Mouse (Mus musculus): ENCODE measurements at regions not wholly inside any gene's neighbourhood (a gene's known extent, or its start where the extent isn't known, plus 50 kb on each side); places are given as distances from the start of the nearest gene placed in this dataset.

DNA sequence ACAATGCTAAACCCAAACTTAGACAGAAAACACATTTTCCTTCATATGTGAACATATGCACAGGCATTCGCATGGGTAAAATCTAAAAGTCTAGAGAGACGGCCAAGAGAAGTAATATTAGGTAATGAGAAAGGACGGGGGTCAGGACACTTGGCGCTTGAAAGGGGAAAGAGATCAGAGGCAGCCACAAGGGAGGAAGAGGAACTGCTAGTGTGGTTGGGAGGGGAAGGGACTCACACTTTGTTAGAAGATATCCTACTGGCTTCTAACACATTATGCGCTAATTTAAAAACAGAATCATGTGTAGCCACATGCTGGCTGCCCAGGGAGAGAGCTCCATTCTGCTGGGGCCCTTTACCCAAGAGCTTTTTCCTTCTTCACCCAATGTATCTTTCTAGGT is 227.5 kb downstream of the Uaca start:
- H3K36me3 ChIP-seq (ENCODE audit: control insufficient read depth, insufficient read depth, low read length, poor library complexity, severe bottlenecking): no peaks in the 10 kb centered on the region
- H3K4me1 ChIP-seq (ENCODE audit: control insufficient read depth in 2 of 2, insufficient read depth in 2 of 2, low read length in 2 of 2, poor library complexity in 1 of 2): no peaks in the 10 kb centered on the region
- DNase-seq (ENCODE audit: low read depth, low spot score): no peak
- H3K27ac ChIP-seq (ENCODE audit: insufficient read depth, low read depth, low read length, poor library complexity, severe bottlenecking): no peak overlapping the region
- H3K9me3 ChIP-seq (ENCODE audit: control insufficient read depth, insufficient read depth, low read depth, low read length): no peaks in the 10 kb centered on the region
- no peak overlapping the region for H3K9ac ChIP-seq (ENCODE audit: insufficient read depth, low read depth, low read length, poor library complexity, severe bottlenecking)
- in situ Hi-C loops (cut with MboI; ENCODE audit: low sequenced_read_pairs in 2 of 2, unreplicated experiment in 2 of 2): loop anchor here in 1 of 2 experiments (25.0 kb wide), 1 partner anchor 865 kb away; no protein-coding TSS in a partner anchor
- no peak overlapping the region for H3K4me3 ChIP-seq (ENCODE audit: insufficient read depth in 1 of 2, low read depth in 1 of 2, low read length in 2 of 2, poor library complexity in 1 of 2, severe bottlenecking in 1 of 2)
- TF ChIP-seq ZNF384 (IDR thresholded peaks at IDR 0.05; ENCODE audit: low read depth, low read length) (no peak), ZC3H11A (IDR thresholded peaks at IDR 0.05; ENCODE audit: borderline replicate concordance, low read depth, low read length) (no peak), CHD2 (IDR thresholded peaks at IDR 0.05; ENCODE audit: low read depth, low read length) (no peak), MAFK (IDR thresholded peaks at IDR 0.05; ENCODE audit: insufficient read depth, low read depth, low read length) (no peak), HCFC1 (IDR thresholded peaks at IDR 0.05; ENCODE audit: borderline replicate concordance, insufficient read depth, low read length) (no peak)

DNA sequence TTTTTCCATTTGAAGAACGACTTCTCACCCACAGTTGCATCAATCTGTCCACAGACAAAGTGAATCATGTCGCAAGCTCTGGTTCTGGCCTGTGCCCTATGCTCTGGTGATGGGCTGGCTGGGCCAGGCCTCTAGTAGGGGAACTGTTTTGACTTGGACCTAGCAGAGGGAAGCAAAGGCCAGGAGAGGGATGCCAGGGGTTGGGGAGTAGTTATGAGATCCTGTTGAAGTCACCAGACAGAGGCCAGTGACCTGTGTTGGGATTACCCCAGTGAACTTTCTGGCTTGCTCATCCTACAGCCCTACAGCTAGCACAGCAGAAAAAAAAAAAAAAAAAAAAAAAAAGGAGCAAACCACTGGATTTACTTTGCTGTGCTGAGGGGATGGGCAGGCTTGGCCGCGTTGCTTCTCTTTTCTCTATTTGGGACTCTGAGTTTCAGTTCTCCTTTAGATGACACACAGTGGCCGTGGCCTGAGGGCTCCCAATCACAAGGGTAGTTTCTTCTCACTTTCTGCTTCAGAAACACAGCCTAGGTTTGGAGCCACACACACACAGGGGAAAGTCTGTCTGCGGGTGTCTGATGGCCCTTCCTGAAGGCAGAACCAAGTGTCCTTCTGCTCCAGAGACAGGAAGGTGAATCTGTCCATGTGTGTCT is 228.2 kb downstream of the Uaca start:
- in situ Hi-C loops (cut with MboI; ENCODE audit: low sequenced_read_pairs in 2 of 2, unreplicated experiment in 2 of 2): loop anchor here in 1 of 2 experiments (25.0 kb wide), 1 partner anchor 865 kb away; no protein-coding TSS in a partner anchor
- Histone ChIP-seq H3K4me3 (ENCODE audit: insufficient read depth in 1 of 2, low read depth in 1 of 2, low read length in 2 of 2, poor library complexity in 1 of 2, severe bottlenecking in 1 of 2) (no peak overlapping the region), H3K36me3 (ENCODE audit: control insufficient read depth, insufficient read depth, low read length, poor library complexity, severe bottlenecking) (no peaks in the 10 kb centered on the region), H3K4me1 (ENCODE audit: control insufficient read depth in 2 of 2, insufficient read depth in 2 of 2, low read length in 2 of 2, poor library complexity in 1 of 2) (no peaks in the 10 kb centered on the region), H3K9ac (ENCODE audit: insufficient read depth, low read depth, low read length, poor library complexity, severe bottlenecking) (no peak overlapping the region), H3K9me3 (ENCODE audit: control insufficient read depth, insufficient read depth, low read depth, low read length) (no peaks in the 10 kb centered on the region), H3K27ac (ENCODE audit: insufficient read depth, low read depth, low read length, poor library complexity, severe bottlenecking) (no peak overlapping the region)
- TF ChIP-seq MAFK (IDR thresholded peaks at IDR 0.05; ENCODE audit: insufficient read depth, low read depth, low read length): no peak
- TF ChIP-seq HCFC1 (IDR thresholded peaks at IDR 0.05; ENCODE audit: borderline replicate concordance, insufficient read depth, low read length): no peak
- TF ChIP-seq ZNF384 (IDR thresholded peaks at IDR 0.05; ENCODE audit: low read depth, low read length): no peak
- TF ChIP-seq CHD2 (IDR thresholded peaks at IDR 0.05; ENCODE audit: low read depth, low read length): no peak
- no peak for TF ChIP-seq ZC3H11A (IDR thresholded peaks at IDR 0.05; ENCODE audit: borderline replicate concordance, low read depth, low read length)
- DNase-seq (ENCODE audit: low read depth, low spot score): no peak

DNA sequence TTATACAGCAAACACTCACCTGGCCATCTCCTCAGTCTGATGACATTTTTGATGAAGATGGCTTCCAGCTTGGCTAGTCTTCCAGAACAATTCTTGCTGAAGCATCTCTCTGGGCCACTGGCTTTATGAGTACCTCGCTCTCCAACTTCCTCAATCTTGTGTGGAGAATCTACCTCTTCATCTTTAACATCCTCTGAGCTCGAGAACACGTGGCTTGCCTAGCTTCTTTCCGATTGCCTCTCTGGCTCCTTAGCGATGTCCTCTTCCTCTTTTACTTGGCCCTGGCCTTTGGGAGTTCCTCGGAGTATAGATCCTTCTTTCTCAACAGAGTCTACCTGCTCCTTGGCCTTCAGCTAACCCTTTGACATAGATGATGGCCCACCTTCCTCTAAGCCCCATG is 231.0 kb downstream of the Uaca start:
- H3K36me3 ChIP-seq (ENCODE audit: control insufficient read depth, insufficient read depth, low read length, poor library complexity, severe bottlenecking): no peaks in the 10 kb centered on the region
- H3K9ac ChIP-seq (ENCODE audit: insufficient read depth, low read depth, low read length, poor library complexity, severe bottlenecking): no peak overlapping the region
- no peak overlapping the region for H3K4me3 ChIP-seq (ENCODE audit: insufficient read depth in 1 of 2, low read depth in 1 of 2, low read length in 2 of 2, poor library complexity in 1 of 2, severe bottlenecking in 1 of 2)
- in situ Hi-C loops (cut with MboI; ENCODE audit: low sequenced_read_pairs in 2 of 2, unreplicated experiment in 2 of 2): no loop called here
- H3K27ac ChIP-seq (ENCODE audit: insufficient read depth, low read depth, low read length, poor library complexity, severe bottlenecking): no peak overlapping the region
- DNase-seq (ENCODE audit: low read depth, low spot score): no peak
- no peaks in the 10 kb centered on the region for H3K4me1 ChIP-seq (ENCODE audit: control insufficient read depth in 2 of 2, insufficient read depth in 2 of 2, low read length in 2 of 2, poor library complexity in 1 of 2)
- no peaks in the 10 kb centered on the region for H3K9me3 ChIP-seq (ENCODE audit: control insufficient read depth, insufficient read depth, low read depth, low read length)
- TF ChIP-seq ZC3H11A (IDR thresholded peaks at IDR 0.05; ENCODE audit: borderline replicate concordance, low read depth, low read length): no peak
- no peak for TF ChIP-seq MAFK (IDR thresholded peaks at IDR 0.05; ENCODE audit: insufficient read depth, low read depth, low read length)
- no peak for TF ChIP-seq CHD2 (IDR thresholded peaks at IDR 0.05; ENCODE audit: low read depth, low read length)
- no peak for TF ChIP-seq HCFC1 (IDR thresholded peaks at IDR 0.05; ENCODE audit: borderline replicate concordance, insufficient read depth, low read length)
- TF ChIP-seq ZNF384 (IDR thresholded peaks at IDR 0.05; ENCODE audit: low read depth, low read length): no peak

DNA sequence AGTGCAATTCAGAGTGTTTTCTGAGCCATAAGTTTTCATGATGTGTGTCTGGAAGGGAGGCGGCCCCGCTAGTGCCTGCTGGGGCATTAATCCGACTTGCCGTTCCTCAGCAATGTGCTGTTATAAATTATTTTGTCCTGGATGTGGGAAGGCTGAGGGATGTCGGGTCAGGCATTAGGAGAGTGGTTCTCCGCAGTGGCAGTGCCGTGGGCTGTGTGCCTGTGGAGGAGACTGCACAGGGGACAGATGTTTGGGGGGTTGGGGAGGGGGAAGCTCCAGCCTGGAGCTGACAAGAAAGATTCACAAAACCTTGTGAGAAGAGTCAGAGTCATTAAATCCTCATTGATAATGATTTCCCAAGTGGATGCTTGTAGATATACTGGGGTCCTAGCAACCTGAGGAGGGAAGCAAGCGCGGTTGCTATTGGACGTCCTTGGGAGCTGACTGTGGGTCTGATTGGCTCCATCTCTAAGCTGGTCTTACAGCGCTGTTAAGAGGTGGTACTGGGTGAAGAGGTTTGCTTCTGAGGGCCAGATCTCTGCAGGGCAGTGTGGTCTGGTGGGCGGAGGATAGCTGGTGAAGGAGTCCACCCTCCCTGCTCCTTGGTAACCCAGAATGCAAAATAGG is 234.5 kb downstream of the Uaca start:
- Histone ChIP-seq H3K4me1 (ENCODE audit: control insufficient read depth in 2 of 2, insufficient read depth in 2 of 2, low read length in 2 of 2, poor library complexity in 1 of 2) (peaks cover 0 to 2% of the 10 kb centered on the region in 2 experiments; a peak in 1 of 4 replicates), H3K4me3 (ENCODE audit: insufficient read depth in 1 of 2, low read depth in 1 of 2, low read length in 2 of 2, poor library complexity in 1 of 2, severe bottlenecking in 1 of 2) (no peak overlapping the region), H3K27ac (ENCODE audit: insufficient read depth, low read depth, low read length, poor library complexity, severe bottlenecking) (no peak overlapping the region), H3K36me3 (ENCODE audit: control insufficient read depth, insufficient read depth, low read length, poor library complexity, severe bottlenecking) (no peaks in the 10 kb centered on the region), H3K9ac (ENCODE audit: insufficient read depth, low read depth, low read length, poor library complexity, severe bottlenecking) (no peak overlapping the region), H3K9me3 (ENCODE audit: control insufficient read depth, insufficient read depth, low read depth, low read length) (no peaks in the 10 kb centered on the region)
- no peak for DNase-seq (ENCODE audit: low read depth, low spot score)
- in situ Hi-C loops (cut with MboI; ENCODE audit: low sequenced_read_pairs in 2 of 2, unreplicated experiment in 2 of 2): no loop called here
- TF ChIP-seq ZNF384 (IDR thresholded peaks at IDR 0.05; ENCODE audit: low read depth, low read length): no peak
- TF ChIP-seq CHD2 (IDR thresholded peaks at IDR 0.05; ENCODE audit: low read depth, low read length): no peak
- no peak for TF ChIP-seq ZC3H11A (IDR thresholded peaks at IDR 0.05; ENCODE audit: borderline replicate concordance, low read depth, low read length)
- no peak for TF ChIP-seq MAFK (IDR thresholded peaks at IDR 0.05; ENCODE audit: insufficient read depth, low read depth, low read length)
- TF ChIP-seq HCFC1 (IDR thresholded peaks at IDR 0.05; ENCODE audit: borderline replicate concordance, insufficient read depth, low read length): no peak

All from ES-E14 (cell line).